Mouse (Mus musculus) lung, embryonic 15.5 days (tissue): ENCODE data around the gene Fam219a. TPM values are rescaled to one million over a fixed set of nuclear protein-coding genes. Genes with fewer than 3 reads are reported as not detected.

ENCODE experiments used
- polyA plus RNA-seq: library from polyadenylated mRNA; unstranded; fragments of >200 nt; fragmentation: Nextera tagmentation; extraction: Ambion mirVana; gene quantifications from 2 replicates; pipeline ENCODE4 v1.2.1, GENCODE M21; 2015

The Fam219a gene
- polyA plus RNA-seq, 1 experiment from 2014 or later = 2.2 TPM

Other genes with a start within 250 kb of the Fam219a start
- gene Ubap1, start 220.5 kb downstream of the Fam219a start, polyA plus RNA-seq = 47.7 and 53.9 TPM in 2 replicates
- gene Kif24, start 104.7 kb downstream of the Fam219a start, polyA plus RNA-seq = 8.2 and 8.3 TPM in 2 replicates
- gene Nudt2, start 104.4 kb downstream of the Fam219a start, polyA plus RNA-seq = 48.2 and 49.0 TPM in 2 replicates
- gene AI464131, start 66.5 kb downstream of the Fam219a start, polyA plus RNA-seq = 3.5 and 4.2 TPM in 2 replicates
- gene 1110017D15Rik, start 52.2 kb downstream of the Fam219a start, polyA plus RNA-seq = 6.4 and 7.3 TPM in 2 replicates
- gene Dnaic1, start 237 bp upstream of the Fam219a start, polyA plus RNA-seq = 2.9 and 3.3 TPM in 2 replicates
- gene Enho, start 70.8 kb upstream of the Fam219a start, polyA plus RNA-seq = 8.1 and 9.7 TPM in 2 replicates
- gene Cntfr, start 127.6 kb upstream of the Fam219a start, polyA plus RNA-seq = 7.8 TPM in 2 replicates
- gene Il11ra1, start 130.5 kb upstream of the Fam219a start, polyA plus RNA-seq = 131 and 136 TPM in 2 replicates
- 80.4 and 89.8 TPM in 2 replicates for gene Rpp25l, start 144.0 kb upstream of the Fam219a start, polyA plus RNA-seq
- 133 and 136 TPM in 2 replicates for gene Dctn3, start 153.6 kb upstream of the Fam219a start, polyA plus RNA-seq
- gene Arid3c, start 161.6 kb upstream of the Fam219a start, polyA plus RNA-seq = not detected in 2 replicates
- gene Galt, start 185.7 kb upstream of the Fam219a start, polyA plus RNA-seq = 29.2 and 30.8 TPM in 2 replicates
- gene Sigmar1, start 186.6 kb upstream of the Fam219a start, polyA plus RNA-seq = 75.5 and 80.2 TPM in 2 replicates
- 28.8 and 30.5 TPM in 2 replicates for gene Ccl27a, start 204.7 kb upstream of the Fam219a start, polyA plus RNA-seq